Mouse (Mus musculus) brain, embryonic 18.5 days (tissue): ENCODE measurements around the gene Macrod2.

Experiments
- DNase-seq: peaks from one replicate; pipeline ENCODE4 v3.0.0-alpha.2; 2012; ENCODE audit warnings: low read depth, low spot score

Gene Macrod2

DNA sequence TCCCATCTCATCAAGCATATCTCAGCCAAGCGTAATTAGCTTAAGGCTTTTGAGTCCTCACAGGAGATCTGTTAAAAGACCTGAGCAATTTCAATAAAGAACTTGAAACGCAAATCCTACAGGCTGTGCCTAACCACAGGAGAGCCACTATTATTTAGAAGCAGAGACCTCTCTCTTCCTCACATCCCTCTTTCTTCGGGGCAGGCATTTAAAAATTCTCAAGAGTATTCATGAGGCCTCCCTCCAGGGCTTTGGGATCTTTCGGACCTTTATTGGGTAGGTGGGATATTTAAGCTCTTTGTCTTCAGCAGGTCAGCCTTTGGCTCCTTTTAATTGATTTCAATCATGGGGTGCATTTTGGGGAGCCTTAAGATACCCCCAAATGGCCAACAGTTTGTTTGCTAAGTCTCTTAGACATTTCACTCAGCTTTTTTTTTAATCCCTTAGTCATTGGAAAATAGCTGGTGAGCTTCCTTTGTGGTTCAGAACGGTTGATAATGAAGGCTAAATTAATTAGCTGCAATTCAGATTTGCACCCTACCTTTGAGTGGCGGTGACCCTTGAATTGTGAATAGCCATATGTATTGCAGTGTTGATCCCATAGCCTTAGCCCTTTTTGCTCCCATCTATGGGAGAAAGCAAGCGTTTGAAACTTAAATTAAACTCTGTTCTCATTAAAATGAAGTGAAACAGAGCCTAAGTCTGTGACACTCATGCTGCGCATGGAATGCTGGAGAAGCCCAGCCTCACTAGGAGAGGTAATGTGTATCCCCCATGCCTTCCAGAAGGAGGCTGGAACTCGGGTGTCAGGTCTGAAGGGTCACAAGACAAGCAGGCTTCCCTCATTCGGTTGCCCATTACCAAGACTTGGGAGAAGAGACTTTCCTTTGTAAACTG lies 1940.2 kb downstream of the Macrod2 start:
- no peak for DNase-seq

DNA sequence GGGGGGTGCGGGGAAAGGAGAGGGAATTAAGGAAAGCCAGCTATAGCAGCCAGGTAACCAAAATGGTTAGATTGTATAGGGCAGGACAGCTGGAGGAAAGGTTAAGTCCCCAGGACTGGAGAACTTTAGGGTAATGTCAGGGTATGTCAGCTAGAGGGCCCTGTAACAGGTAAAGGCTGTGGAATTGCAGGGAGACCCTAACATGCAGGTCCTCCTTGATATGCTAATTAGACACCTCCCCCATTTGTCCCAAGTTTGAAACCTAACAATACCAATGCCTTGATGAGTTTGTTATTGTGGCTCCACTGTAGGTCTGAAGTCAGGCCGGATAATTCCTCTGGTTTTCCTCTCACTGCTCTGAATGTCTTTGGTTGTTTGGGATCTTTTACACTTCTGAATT lies 1948.9 kb downstream of the Macrod2 start:
- no peak for DNase-seq

DNA sequence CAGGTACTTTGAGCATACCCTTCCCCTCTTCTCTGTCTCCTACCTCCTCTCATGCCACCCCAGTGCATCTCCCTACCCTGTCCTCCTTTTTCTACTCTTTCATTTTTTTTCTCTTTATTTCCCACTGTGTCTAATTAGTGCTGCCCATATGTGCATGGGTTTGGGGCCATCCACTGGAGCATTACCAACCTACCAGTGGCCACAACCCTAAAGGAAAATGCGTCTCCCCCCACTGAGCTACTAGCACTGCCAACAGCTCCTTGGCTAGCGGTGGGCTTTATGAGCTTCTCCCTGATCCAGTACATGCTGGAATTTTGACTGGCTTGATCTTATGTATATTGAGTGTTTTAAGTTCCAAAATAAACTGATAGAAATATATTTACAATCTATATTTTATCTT lies 1949.6 kb downstream of the Macrod2 start:
- no peak for DNase-seq

DNA sequence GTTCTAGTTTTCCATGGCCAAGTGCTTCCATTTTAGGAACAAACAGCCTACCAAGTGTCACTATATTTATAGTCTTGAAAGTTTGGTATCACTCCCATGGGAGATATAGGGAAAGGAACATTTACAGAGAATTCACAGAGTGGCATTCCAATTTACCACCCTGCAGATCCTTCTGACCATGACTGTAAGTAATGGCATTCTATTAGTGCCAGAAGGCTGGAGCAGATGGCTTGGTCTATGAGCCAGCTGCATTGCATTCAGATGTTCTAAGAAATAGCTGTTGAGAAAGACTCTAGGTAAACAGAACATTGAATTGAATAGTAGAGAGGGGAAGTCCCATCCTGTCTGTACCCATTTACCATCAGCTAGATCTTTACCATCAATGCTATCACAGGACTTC lies 1954.7 kb downstream of the Macrod2 start:
- DNase-seq: no peak

DNA sequence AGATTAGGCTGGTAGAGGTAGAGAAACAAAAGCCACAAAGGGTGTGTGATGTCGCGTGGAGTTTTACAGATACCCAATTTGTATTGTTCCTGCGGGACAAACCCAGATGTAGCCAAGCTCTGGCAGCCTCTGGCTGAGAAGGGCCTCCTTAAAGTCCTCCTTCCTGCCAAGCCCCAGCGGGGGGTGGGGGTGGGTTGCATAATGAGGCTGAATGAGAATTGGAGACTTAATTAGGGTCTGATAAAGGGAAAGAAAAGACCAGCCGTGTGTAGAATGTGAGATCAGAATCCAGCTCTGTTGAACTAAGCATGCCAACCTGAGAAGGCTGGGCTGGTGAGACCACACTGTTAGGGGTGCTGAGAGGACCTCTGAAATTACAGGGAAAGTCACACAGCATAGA lies 1967.8 kb downstream of the Macrod2 start:
- peak; percentile 58 for DNase-seq

DNA sequence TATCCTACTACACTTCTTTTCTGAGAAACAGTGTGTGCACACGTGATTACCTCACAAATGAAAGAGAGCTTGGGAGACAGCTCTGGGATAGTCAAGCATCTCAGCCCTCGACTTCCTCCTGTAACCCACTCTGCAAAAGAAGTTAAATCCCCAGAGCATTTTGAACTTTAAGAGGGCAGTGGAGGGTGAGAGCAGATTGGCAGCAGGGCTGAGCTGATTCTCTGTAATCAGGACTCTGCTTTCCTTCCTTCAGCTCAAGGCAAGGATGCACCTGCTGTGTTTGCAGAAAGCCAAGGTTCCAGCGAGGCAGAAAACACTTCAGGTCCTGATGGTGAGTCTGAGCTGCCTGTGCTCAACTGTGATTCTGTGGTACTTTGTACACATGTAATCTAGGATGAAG lies 1978.9 kb downstream of the Macrod2 start:
- no peak for DNase-seq

DNA sequence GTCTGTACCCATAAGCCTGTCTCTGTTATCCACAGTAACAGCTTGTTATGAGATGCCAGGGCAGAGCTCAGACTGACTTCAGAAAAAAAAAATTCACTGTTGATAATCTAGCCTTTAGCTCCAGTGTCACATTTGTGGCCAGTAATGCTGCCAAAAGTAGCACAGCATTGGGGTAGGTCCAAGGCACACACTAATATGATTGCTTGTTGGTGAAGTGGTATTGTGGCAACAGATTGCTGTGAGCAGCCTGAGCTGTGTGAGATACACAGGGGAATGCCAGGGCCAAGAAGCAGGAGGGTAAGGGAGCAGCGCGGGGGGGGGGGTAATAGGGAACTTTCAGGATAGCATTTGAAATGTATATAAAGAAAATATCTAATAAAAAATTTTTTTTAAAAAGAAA lies 1985.5 kb downstream of the Macrod2 start:
- no peak for DNase-seq

DNA sequence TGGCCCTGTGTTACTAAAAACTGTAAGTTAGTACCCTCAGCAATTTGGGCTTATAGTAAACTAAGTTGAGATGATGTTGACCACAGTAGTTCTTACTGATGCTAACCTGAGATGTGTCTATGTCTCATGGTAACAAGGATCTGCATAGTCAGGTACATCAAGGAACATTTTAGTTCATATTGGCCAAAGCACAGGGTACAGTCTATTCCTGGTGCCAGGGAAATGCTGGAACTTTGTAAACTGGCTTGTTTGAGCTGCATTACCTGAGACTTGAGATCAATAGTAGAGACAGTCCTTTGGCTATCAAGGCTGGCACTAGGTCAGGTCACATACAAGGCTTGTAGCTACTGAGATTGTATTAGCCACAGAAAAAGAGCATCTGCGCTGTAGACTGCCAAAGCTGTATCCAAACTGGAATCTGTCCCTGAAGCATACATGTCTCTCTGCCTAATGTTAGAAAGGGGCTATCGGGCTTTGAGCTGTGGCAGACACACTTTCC lies 1986.0 kb downstream of the Macrod2 start:
- DNase-seq: no peak

DNA sequence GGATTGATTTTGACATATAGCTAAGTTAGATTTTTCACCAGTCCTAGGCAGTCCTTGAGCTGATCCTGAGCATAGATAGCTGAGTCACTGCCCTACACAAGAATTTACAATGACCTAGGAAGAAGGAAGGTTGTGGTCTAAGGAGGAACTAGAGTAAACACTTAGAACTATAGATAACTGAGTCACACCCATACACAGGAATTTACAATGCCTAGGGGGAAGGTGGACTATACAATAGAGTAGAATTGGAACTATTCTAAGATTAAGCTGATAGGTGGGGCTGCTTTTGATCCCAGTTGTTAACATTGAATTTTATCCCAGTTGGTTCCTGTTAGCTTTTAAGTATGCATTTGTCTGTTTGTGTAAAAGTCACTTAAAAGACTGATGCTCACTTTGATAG lies 1998.4 kb downstream of the Macrod2 start:
- DNase-seq: no peak

DNA sequence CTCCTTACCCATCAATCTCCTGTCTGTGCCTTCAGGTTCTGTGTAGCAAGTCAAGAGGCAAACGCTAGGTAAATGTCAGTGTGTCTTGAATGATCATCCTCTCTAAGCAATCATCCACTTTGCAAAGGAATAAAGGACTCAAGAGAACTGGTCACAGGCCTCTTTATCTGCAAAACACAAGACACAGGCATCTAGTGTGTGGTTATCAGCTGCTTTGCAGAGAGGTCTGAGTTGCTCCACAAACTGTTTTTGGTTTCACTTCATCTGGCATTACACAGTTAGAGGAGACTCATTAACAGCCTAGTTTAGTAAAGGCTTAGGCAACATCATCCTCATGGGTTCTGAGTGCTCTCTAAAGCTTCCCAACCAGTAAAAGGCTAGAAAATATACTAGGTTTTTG lies 2004.4 kb downstream of the Macrod2 start:
- no peak for DNase-seq

DNA sequence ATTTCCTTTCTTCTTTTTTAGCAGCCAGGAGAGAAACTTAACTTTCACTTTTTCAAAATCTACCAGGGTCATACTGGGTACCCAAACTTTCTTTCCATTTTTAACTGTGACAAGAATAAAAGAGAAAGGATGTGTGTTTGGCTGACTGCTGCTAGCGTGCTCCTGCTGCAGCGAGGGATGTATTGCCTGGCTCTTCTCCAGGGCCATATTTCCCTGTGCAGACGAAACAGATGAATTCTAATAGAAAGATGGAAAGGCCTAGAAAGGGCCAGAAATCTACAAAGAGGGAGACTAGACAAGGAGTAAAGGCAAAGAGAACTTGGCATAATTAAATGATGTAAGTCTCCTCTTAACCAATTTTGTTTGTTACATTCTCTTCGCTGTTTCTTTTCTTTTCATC lies 2005.7 kb downstream of the Macrod2 start:
- no peak for DNase-seq

DNA sequence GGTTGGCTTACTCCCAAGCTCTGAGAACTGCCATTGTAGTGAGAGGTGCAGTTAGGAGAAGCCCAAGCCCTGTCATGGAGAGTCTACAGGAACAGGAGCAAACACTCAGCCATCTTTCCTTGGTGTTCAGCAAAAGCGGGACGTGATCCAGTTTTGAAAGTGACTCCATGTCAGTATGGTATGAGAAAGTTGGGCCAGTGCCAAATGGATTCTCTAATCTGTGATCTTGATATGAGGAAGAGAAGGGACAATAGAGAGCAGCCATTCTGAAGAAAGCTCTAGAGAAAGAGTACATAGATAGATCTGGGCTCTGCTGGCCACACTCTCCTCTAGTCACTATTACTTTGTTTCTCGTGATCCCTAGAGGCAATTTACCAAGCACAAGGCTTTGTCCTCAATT lies 2006.2 kb downstream of the Macrod2 start:
- no peak for DNase-seq

DNA sequence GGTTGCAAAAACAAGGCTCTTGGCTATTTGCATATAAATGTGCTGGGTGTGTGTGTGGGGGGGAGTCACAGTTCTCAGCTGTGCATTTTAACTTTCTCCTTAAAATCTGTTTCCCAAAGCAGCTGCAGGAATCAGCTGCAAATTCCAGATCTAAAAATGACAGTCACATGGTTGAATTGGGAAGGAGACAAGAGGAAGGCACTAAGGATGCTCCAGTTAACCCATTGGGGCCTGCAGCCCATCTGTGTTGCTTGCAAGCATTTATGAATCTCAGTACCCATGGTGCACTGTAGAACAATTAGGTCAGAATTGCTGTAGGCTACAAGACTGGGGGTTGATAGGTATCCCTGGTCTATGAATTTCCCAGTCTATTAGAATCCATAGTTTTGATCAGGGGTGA lies 2008.3 kb downstream of the Macrod2 start:
- no peak for DNase-seq

DNA sequence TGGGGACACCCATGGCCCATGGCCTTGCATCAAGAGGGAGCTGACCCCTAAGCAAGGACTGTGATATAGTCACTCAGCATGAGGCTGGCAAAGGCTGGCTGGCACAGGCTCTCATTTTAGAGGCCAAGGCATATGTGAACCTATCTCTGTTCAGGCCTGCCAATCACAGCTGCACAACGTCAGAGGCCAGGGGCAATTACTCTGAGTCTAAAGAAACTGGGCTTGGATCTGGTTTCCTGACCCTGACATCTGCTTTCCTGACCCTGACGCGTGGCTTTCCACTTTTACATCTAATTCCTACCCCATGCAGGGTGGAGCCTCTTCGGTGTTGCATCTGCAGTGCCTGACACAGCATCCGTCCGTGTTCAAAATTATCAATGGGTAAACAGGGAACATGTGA lies 2009.2 kb downstream of the Macrod2 start:
- DNase-seq: no peak

DNA sequence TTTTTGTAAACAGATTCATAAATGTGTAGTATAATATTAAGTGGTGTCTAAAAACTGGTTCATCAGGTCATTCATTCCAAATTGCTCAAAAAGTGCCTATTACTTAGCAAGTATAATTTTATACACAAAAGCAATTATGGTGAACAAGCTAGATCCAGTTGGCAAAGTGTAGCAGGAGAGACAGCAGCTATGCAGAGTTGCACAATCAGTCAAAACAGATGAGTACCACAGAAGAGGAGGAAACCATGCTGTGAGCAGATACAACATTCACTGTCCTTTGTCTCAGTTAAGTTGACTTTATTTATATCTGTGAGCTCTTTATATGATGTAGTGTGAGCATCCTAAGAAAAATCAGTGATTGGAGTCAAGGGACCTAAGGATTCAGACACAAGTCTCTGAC lies 2012.2 kb downstream of the Macrod2 start:
- DNase-seq: no peak

DNA sequence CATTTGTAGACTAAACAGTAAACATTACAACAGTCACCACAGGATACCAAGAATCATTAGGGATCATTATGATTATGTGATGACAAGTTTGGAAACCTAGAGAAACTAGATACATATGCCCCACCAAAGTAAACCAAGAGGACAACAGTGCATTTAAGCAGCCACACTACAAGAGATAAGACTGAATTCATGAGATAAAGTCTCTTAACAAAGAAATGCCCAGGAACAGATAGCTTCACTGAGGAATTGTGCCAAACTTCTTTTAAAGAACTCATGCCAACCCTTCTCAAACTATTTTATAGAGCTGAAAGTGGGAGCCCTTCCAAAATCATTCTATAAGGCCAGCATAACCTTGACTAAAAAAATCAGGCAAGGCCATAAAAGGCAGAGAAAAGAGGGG lies 2015.0 kb downstream of the Macrod2 start:
- DNase-seq: no peak

DNA sequence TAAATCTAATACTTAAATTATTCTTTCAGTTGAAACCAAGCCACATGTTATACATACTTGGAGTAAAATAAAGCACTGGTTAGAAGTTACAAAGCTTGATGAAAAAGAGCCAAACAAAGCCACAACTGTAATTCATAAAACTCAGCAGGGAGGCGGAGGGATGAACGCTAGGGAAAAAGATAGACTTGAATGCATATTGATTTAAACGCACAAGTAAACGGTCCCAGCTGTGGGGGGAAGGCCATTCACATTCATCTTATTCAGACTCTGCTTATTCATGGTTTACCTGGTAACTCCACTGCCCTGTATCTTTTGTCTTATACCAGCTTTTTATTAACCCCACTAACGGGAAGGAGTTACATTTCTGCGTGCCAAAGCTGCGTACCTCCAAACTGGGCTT lies 2038.0 kb downstream of the Macrod2 start:
- no peak for DNase-seq

DNA sequence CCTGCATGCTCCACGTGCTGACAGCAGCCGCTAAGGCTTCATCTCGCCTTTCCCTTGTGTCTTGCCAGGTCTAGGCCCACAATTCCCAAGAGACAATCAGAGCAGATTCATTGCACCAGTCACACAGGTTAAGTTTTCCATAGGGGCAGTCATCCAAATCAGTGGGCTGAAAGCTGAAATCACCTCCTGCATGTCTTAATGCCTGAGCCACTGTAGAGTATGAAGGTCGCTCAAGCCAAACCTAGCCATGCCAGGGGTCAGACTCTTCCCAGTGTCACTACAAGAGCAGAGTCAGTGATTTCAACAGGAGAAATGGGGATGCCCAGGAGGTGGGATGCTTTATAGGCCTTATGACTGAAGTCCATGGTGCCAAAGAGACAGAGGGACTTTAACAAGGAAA lies 2039.6 kb downstream of the Macrod2 start:
- DNase-seq: no peak

DNA sequence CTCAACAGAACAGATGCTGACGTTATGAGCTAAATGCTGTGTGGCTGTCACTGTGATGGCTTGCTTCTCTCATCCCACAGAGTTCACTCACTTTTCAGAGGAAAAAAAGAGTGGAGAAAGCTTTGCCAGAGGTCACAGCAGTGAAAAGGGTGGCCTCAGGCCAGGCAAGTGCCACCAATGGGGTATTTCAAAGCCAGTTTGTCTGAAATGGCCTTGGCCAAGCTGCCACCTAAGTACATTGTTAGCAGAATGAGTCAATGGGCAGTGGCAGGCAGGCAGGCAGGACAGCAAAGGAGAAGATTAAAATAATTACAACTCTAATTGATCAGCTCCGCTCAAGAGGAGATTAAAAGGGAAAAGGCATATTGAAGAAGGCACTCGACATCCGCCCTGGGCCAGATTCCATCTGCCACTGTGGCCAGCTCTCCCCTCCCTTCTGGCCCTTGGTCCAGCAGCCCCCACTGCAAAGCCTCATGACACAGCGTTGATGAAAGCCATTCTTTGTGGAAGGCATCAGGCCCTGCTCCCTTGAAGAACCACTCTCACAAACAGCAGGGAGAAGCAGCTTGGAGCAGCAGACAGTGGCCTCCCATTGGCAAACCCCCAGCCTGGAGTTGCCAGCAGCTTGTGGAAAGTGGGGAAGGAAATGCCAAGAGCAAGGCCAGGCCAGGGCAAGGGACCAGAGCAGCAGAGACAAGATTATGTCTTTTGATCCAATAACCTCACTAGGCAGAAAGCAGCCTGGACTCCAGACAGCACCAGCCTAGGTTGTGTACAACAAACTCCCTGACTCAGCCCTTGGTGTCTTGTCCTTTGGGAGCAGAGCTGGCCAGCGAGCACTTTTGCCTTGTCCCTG lies 2042.7 kb downstream of the Macrod2 start:
- peak; percentile 28 for DNase-seq
